Mouse (Mus musculus) C2C12 (cell line): Measurements from ENCODE around the gene Antxr1. TPM values are rescaled to one million over a fixed set of nuclear protein-coding genes. Genes with fewer than 3 reads are reported as not detected.

ENCODE experiments used
- H3K27me3 ChIP-seq: one replicate; pipeline ENCODE4 v1.6.1; 2011; ENCODE audit not compliant: control insufficient read depth, insufficient read depth, insufficient read length
- H3K36me3 ChIP-seq: one replicate; pipeline ENCODE4 v1.6.1; 2011; ENCODE audit not compliant: control insufficient read depth, insufficient read depth
- H3K4me3 ChIP-seq: one replicate; pipeline ENCODE4 v1.5.1; 2011; ENCODE audit warnings: mild to moderate bottlenecking, control low read depth; ENCODE audit not compliant: poor library complexity, insufficient read depth, severe bottlenecking
- H3K79me2 ChIP-seq: one replicate; pipeline ENCODE4 v1.6.1; 2011; ENCODE audit not compliant: control insufficient read depth, insufficient read depth
- H3K79me3 ChIP-seq: one replicate; pipeline ENCODE4 v1.6.1; 2011; ENCODE audit warnings: low read depth, control low read depth
- H3ac ChIP-seq: one replicate; pipeline ENCODE3; 2011; ENCODE audit warnings: low read depth; ENCODE audit not compliant: control insufficient read depth, insufficient read length
- CEBPB ChIP-seq: IDR thresholded peaks from one replicate; pipeline ENCODE4 v1.6.1; 2011; ENCODE audit warnings: low read depth, mild to moderate bottlenecking, control low read depth, moderate library complexity
- CTCF ChIP-seq: IDR thresholded peaks from one replicate; pipeline ENCODE4 v1.5.1; 2011; ENCODE audit not compliant: control insufficient read depth, insufficient read depth, insufficient read length
- FOSL1 ChIP-seq: IDR thresholded peaks from one replicate; pipeline ENCODE4 v1.8.0; 2011; ENCODE audit warnings: mild to moderate bottlenecking, low read length; ENCODE audit not compliant: poor library complexity, insufficient read depth, severe bottlenecking
- MAX ChIP-seq: IDR thresholded peaks from one replicate; pipeline ENCODE4 v1.6.1; 2011; ENCODE audit warnings: mild to moderate bottlenecking, control low read depth
- MYOD1 ChIP-seq: IDR thresholded peaks from one replicate; pipeline ENCODE4 v1.6.1; 2011; ENCODE audit warnings: low read depth; ENCODE audit not compliant: control insufficient read depth, insufficient read length
- MYOG ChIP-seq: IDR thresholded peaks from one replicate; pipeline ENCODE4 v1.6.1; 2011; ENCODE audit not compliant: control insufficient read depth, insufficient read length; ENCODE audit errors: extremely low read depth
- USF1 ChIP-seq: IDR thresholded peaks from one replicate; pipeline ENCODE4 v1.6.1; 2011; ENCODE audit warnings: low read depth, mild to moderate bottlenecking, control low read depth, moderate library complexity
- polyA plus RNA-seq: library from polyadenylated mRNA; unstranded; fragments of >200 nt; fragmentation: generic; extraction: Trizol; gene quantifications from one replicate; pipeline ENCODE4 v1.2.1, GENCODE M21; 2012; ENCODE audit warnings: missing spikeins

Gene Antxr1
- polyA plus RNA-seq, 1 experiment = 12.5 TPM

DNA sequence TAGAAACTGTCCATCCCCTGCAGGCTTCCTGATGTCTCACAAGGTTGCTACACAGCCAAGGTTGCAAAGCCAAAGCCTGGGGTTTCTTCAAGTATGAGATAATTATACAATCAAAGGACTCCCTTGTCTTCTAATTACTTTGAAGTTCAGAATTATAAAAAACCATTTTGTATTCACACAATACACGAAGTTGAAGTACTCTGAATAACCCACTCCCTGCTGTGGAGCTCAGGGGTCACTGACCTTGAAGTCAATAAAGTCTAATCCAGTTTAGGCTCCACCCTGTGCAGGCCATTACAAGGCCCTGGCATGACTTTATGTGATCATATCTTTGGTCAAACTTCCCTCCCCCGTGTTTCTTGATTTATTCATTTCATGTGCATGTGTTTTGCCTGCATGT is 73.0 kb downstream of the Antxr1 start:
- no peaks in the 10 kb centered on the region for H3K79me3 ChIP-seq
- no peaks in the 10 kb centered on the region for H3K27me3 ChIP-seq
- no peaks in the 10 kb centered on the region for H3K36me3 ChIP-seq
- no peak overlapping the region for H3K4me3 ChIP-seq
- H3K79me2 ChIP-seq = no peaks in the 10 kb centered on the region
- no peak overlapping the region for H3ac ChIP-seq
- no peak for TF ChIP-seq USF1
- TF ChIP-seq CEBPB = no peak
- no peak for TF ChIP-seq CTCF
- no peak for TF ChIP-seq MYOG
- no peak for TF ChIP-seq MYOD1
- TF ChIP-seq MAX = no peak

DNA sequence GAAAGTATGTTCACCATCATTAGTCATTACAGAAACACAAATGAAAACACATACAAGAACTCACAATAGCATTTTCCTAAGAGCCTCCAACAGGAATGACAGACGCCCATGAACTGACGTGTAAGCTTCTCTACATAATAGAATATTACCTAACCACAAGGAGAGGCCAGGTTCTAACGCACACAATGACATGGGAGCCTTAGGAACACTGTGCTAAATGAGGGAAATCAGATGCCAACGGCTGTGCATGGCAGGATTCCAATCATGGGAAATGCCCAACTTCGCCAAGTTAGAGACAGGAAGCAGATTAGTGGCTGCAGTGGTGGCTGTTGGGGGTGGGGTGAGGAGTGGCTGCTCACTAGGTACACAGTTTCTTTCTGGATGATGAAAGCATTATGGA is 76.6 kb downstream of the Antxr1 start:
- no peaks in the 10 kb centered on the region for H3K79me2 ChIP-seq
- no peak overlapping the region for H3K4me3 ChIP-seq
- no peak overlapping the region for H3ac ChIP-seq
- no peaks in the 10 kb centered on the region for H3K27me3 ChIP-seq
- H3K79me3 ChIP-seq = no peaks in the 10 kb centered on the region
- TF ChIP-seq MAX (no peak), USF1 (no peak), MYOD1 (no peak)
- H3K36me3 ChIP-seq = no peaks in the 10 kb centered on the region

DNA sequence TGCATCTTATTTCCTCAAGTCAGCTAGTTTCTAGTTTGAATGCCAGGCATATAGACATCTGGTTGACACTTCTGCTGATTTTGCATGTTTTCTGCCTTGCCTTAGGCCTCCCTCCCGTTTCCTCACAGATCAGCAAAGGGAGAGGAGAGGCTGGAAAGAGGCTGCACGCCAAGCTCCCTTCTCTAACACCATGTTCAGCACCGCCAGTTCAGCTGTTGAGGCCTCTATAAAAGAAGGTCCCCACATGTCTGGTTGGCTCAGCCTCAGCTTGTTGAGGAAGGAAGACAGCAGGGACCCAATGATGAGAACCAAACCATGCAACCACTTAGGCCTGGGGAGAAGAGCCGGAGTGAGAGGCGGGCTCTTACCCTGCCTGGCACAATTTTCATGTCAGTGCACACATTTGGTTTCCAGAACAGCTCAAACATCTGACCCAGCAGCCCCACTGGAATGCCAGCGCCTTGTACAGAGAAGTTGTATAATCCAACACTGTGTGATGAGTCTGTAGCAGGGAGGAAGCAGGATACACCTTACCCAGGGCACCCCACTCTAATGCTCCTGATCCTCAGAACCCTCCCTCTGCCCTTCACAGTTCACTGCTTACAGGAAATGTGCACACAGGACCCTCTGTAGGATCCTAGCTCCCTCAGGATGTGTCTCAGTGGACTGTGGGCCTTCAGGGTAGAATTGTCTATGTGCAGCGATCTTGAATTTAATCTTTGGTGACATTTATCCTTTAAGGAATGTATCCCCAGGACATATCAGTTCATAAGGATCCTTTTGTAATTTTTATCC is 77.4 kb downstream of the Antxr1 start:
- H3K27me3 ChIP-seq = no peaks in the 10 kb centered on the region
- H3ac ChIP-seq = no peak overlapping the region
- H3K79me2 ChIP-seq = no peaks in the 10 kb centered on the region
- TF ChIP-seq USF1 = no peak
- no peak for TF ChIP-seq MYOD1
- TF ChIP-seq CTCF = no peak
- TF ChIP-seq FOSL1 = no peak
- TF ChIP-seq MAX = no peak
- no peak for TF ChIP-seq MYOG
- H3K4me3 ChIP-seq = no peak overlapping the region
- no peaks in the 10 kb centered on the region for H3K36me3 ChIP-seq
- no peaks in the 10 kb centered on the region for H3K79me3 ChIP-seq

DNA sequence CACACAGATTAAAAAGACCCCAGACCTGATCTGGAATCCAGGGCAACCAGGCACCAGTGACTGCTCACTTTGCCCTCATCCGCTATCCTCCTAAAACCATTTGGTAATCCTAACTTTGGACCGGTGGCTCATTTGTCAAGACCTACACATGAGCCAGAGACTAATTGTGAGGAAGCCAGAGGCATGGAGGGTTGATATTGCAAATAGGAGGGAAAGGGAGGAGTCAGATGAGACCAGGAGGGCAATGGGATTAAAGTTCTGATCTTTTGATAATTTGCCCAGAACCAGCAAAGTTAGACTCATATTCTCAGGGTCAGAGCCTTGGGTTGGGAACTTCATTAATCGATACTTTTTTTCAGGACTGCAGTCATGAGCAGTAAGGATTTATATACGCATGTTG is 78.2 kb downstream of the Antxr1 start:
- Histone ChIP-seq H3K27me3 (no peaks in the 10 kb centered on the region), H3ac (no peak overlapping the region), H3K79me3 (no peaks in the 10 kb centered on the region), H3K4me3 (no peak overlapping the region), H3K36me3 (no peaks in the 10 kb centered on the region), H3K79me2 (no peaks in the 10 kb centered on the region)
- TF ChIP-seq CTCF = no peak

GRCm38 (mm10) chr6:87255668-87256067 is 80.0 kb downstream of the Antxr1 start:
- no peak overlapping the region for H3K4me3 ChIP-seq
- H3ac ChIP-seq = no peak overlapping the region
- TF ChIP-seq MYOD1 = no peak
- TF ChIP-seq USF1 = no peak
- no peak for TF ChIP-seq CTCF
- TF ChIP-seq FOSL1 = no peak
- TF ChIP-seq MYOG = no peak
- no peak for TF ChIP-seq MAX
- TF ChIP-seq CEBPB = no peak
- H3K79me2 ChIP-seq = no peaks in the 10 kb centered on the region
- H3K27me3 ChIP-seq = no peaks in the 10 kb centered on the region
- no peaks in the 10 kb centered on the region for H3K36me3 ChIP-seq
- H3K79me3 ChIP-seq = no peaks in the 10 kb centered on the region

DNA sequence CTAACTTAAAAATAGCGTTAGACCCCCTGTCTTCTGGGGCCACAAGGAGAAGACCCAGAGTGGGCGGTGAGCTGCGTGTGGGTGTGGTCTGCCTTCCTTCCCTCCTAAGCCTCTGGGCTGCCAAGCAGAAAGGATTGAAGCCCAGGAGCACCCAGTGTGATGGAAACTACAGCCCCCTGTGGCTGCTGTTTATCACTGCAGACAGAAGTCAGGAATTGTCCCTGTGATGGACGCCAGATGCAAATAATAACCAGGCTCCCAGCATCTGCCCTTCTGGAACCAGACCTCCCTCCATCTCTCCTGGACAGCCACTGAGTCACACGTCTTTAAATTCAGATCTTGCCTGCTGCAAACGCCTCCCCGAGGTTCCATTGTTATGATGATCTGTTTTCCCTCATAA is 80.9 kb downstream of the Antxr1 start:
- H3ac ChIP-seq = no peak overlapping the region
- TF ChIP-seq MYOG (no peak), CTCF (no peak)
- H3K36me3 ChIP-seq = no peaks in the 10 kb centered on the region
- H3K27me3 ChIP-seq = no peaks in the 10 kb centered on the region
- H3K4me3 ChIP-seq = no peak overlapping the region
- H3K79me2 ChIP-seq = no peaks in the 10 kb centered on the region
- H3K79me3 ChIP-seq = no peaks in the 10 kb centered on the region
